Comparison of ENCODE assay signal across 30 mouse cellular contexts in the genomic region with DNA sequence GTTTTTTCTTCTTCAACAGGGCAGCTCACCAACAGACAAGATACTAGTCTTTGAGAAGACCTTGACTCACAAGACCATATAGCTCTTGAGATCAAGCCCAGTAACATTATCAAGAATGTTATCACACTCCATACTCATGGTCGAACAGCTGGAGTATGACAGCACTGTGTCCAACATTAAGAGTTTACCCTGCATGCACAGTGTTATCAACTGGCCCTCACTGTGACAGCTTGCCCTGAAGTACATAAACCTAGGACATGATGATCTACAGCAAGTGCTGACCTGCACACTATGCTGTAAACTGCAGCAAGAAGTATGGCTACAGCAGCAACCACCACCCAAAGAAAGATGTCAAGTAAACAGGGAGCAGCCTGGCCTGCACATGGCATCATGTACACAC. TPM values are rescaled to one million over a fixed set of nuclear protein-coding genes. Genes with fewer than 3 reads are reported as not detected.
DNase-seq lines count a peak whose midpoint lies in the region; ATAC-seq and TF ChIP-seq lines count a peak whose summit lies in the region.
"Had no signal": no experiment of that assay in that cellular context is flagged by ENCODE, and none has a peak within 500 bp of the region (broad histone marks: within the 10 kb centered on the region; RNA-seq: fewer than 3 reads in every experiment).

No protein-coding gene starts in this region.

- TF ChIP-seq RAD21 in MEL (IDR thresholded peaks at IDR 0.05; ENCODE audit: low read depth, low read length), result no peak

- H3K36me3 ChIP-seq in kidney, embryonic 14.5 days (ENCODE audit: control insufficient read depth, insufficient read depth, low read length), result 0 out of 2 replicates have a peak, but pooled peaks cover 3% of the 10 kb centered on the region
- peaks cover 0 to 2% of the 10 kb centered on the region in 2 experiments; a peak in 2 of 4 replicates for H3K36me3 ChIP-seq in MEL (ENCODE audit: control insufficient read depth in 1 of 2, insufficient read depth in 2 of 2, low read length in 2 of 2)
- 0 out of 2 replicates have a peak, but pooled peaks cover 9% of the 10 kb centered on the region for H3K36me3 ChIP-seq in liver, embryonic 15.5 days (replicated peaks)
- H3K36me3 ChIP-seq: neural tube, embryonic 13.5 days; stomach, embryonic 15.5 days had no signal

- no peaks in the 10 kb centered on the region for H3K9me3 ChIP-seq in kidney, embryonic 14.5 days (ENCODE audit: control insufficient read depth, low read length)
- no peaks in the 10 kb centered on the region for H3K9me3 ChIP-seq in MEL (replicated peaks; ENCODE audit: insufficient read depth, low read length)
- H3K9me3 ChIP-seq in liver, embryonic 15.5 days (replicated peaks), result no peaks in the 10 kb centered on the region
- H3K9me3 ChIP-seq: forebrain, embryonic 13.5 days; hindbrain, embryonic 13.5 days; kidney, embryonic 15.5 days; stomach, embryonic 15.5 days had no signal

- H3K4me2 ChIP-seq in kidney, embryonic 14.5 days (replicated peaks; ENCODE audit: low read depth, low read length), result no peak overlapping the region
- H3K4me2 ChIP-seq in liver, embryonic 15.5 days, result no peak overlapping the region
- H3K4me2 ChIP-seq: forebrain, embryonic 13.5 days; hindbrain, embryonic 13.5 days; kidney, embryonic 15.5 days; midbrain, embryonic 11.5 days; neural tube, embryonic 13.5 days; stomach, embryonic 15.5 days had no signal

- no peak for TF ChIP-seq EP300 in MEL (IDR thresholded peaks at IDR 0.05; ENCODE audit: low read depth in 1 of 2, low read length in 2 of 2)

- 0 out of 2 replicates have a peak, but pooled peaks have one; percentile 39 for ATAC-seq in kidney, embryonic 14.5 days (ENCODE audit: low FRiP score, low TSS enrichment)
- ATAC-seq in liver, embryonic 15.5 days (ENCODE audit: insufficient read depth), result peak; percentile 63; the same call in 1 of the 2 replicates
- ATAC-seq: activated CD4-positive, CD25-positive, alpha-beta regulatory T cell, adult 4 months; forebrain, embryonic 13.5 days; intestine, postnatal 0 days; lung, postnatal 0 days had no signal

- no peak overlapping the region for H3K27ac ChIP-seq in kidney, embryonic 14.5 days (ENCODE audit: low read depth, low read length)
- no peak overlapping the region for H3K27ac ChIP-seq in MEL (ENCODE audit: control insufficient read depth, low read depth, low read length)
- H3K27ac ChIP-seq in liver, embryonic 15.5 days (replicated peaks), result no peak overlapping the region
- H3K27ac ChIP-seq: forebrain, embryonic 13.5 days; hindbrain, embryonic 13.5 days; kidney, embryonic 15.5 days; neural tube, embryonic 13.5 days; stomach, embryonic 15.5 days had no signal

- no peak for DNase-seq in kidney, postnatal 10 days
- no peak for DNase-seq in MEL (ENCODE audit: low read depth, low spot score)
- peak; percentile 20 for DNase-seq in c-Kit-positive CD71-positive TER-119-negative erythroid progenitor cells, embryonic 14.5 days (ENCODE audit: low read depth)
- DNase-seq in ovary, adult 18-20 months (ENCODE audit: low spot score), result no peak
- DNase-seq in cerebellum, postnatal 14 days, result no peak
- no peak for DNase-seq in frontal cortex, postnatal 10 days (ENCODE audit: low spot score in 2 of 2)
- DNase-seq: adrenal gland, adult 2 months; adrenal gland, postnatal 36 days; B cell, adult 2 months; cerebellum, adult 8-10 months; cerebellum, postnatal 36 days; gastrocnemius, postnatal 14 days; heart, postnatal 36 days; kidney, postnatal 4 days; lung, adult 18-20 months; lung, postnatal 4 days; retina, postnatal 1 day; right cerebral cortex, postnatal 25 days had no signal

- no peak overlapping the region for H3K4me3 ChIP-seq in kidney, embryonic 14.5 days (ENCODE audit: low read length)
- H3K4me3 ChIP-seq in MEL (ENCODE audit: control insufficient read depth in 1 of 2, insufficient read depth in 1 of 2, low read depth in 2 of 2, low read length in 2 of 2), result no peak overlapping the region
- no peak overlapping the region for H3K4me3 ChIP-seq in liver, embryonic 15.5 days (replicated peaks)
- H3K4me3 ChIP-seq: forebrain, embryonic 13.5 days; hindbrain, embryonic 13.5 days; kidney, embryonic 15.5 days; myocyte; neural tube, embryonic 13.5 days; stomach, embryonic 15.5 days had no signal

- TF ChIP-seq POLR2A in MEL (IDR thresholded peaks at IDR 0.05; ENCODE audit: control insufficient read depth in 1 of 2, insufficient read depth in 1 of 2, low read depth in 1 of 2, low read length in 2 of 2, poor library complexity in 1 of 2), result no peak

- no peak for TF ChIP-seq CTCF in MEL (IDR thresholded peaks at IDR 0.05 in 2 of 3, conservative IDR thresholded peaks at IDR 0.05 in 1 of 3; ENCODE audit: control insufficient read depth in 1 of 3, insufficient read depth in 1 of 3, low read depth in 2 of 3, low read length in 3 of 3, poor library complexity in 1 of 3, severe bottlenecking in 1 of 3)

- no peak overlapping the region for H3K9ac ChIP-seq in kidney, embryonic 14.5 days (ENCODE audit: low read depth, low read length)
- H3K9ac ChIP-seq in MEL (ENCODE audit: control insufficient read depth, low read depth, low read length, poor library complexity, severe bottlenecking), result no peak overlapping the region
- no peak overlapping the region for H3K9ac ChIP-seq in liver, embryonic 15.5 days
- H3K9ac ChIP-seq: forebrain, embryonic 13.5 days; hindbrain, embryonic 13.5 days; kidney, embryonic 15.5 days; neural tube, embryonic 13.5 days; stomach, embryonic 15.5 days had no signal

- H3K4me1 ChIP-seq in kidney, embryonic 14.5 days (ENCODE audit: control insufficient read depth, insufficient read depth, low read length), result no peaks in the 10 kb centered on the region
- peaks cover 3 to 7% of the 10 kb centered on the region in 2 experiments; a peak in 3 of 4 replicates for H3K4me1 ChIP-seq in MEL (ENCODE audit: control insufficient read depth in 1 of 2, insufficient read depth in 2 of 2, low read length in 2 of 2)
- peaks cover 31% of the 10 kb centered on the region for H3K4me1 ChIP-seq in liver, embryonic 15.5 days (replicated peaks)
- H3K4me1 ChIP-seq: stomach, embryonic 15.5 days had no signal

- peaks cover 41% of the 10 kb centered on the region for H3K79me2 ChIP-seq in MEL (ENCODE audit: control insufficient read depth, insufficient read depth, low read length, poor library complexity)

- WGBS in kidney, embryonic 14.5 days, result 89% methylated on average over 1 of the region's 1 CpGs
- 27% methylated on average over 1 of the region's 1 CpGs for WGBS in liver, embryonic 15.5 days (ENCODE audit: insufficient replicate concordance)

- H3K27me3 ChIP-seq in kidney, embryonic 14.5 days (ENCODE audit: control insufficient read depth, insufficient read depth, low read length), result no peaks in the 10 kb centered on the region
- no peaks in the 10 kb centered on the region for H3K27me3 ChIP-seq in MEL (ENCODE audit: control insufficient read depth in 1 of 2, insufficient read depth in 2 of 2, low read length in 2 of 2)
- H3K27me3 ChIP-seq in liver, embryonic 15.5 days, result no peaks in the 10 kb centered on the region
- H3K27me3 ChIP-seq: forebrain, embryonic 13.5 days; hindbrain, embryonic 13.5 days; kidney, embryonic 15.5 days; neural tube, embryonic 13.5 days; stomach, embryonic 15.5 days had no signal

TF ChIP-seq in MEL, 35 proteins besides CTCF, POLR2A, EP300 and RAD21:
- TF ChIP-seq ETS1 (IDR thresholded peaks at IDR 0.05; ENCODE audit: low read depth, low read length) (peak; percentile 67), HCFC1 (IDR thresholded peaks at IDR 0.05; ENCODE audit: low read depth, low read length) (no peak)

RNA-seq across cellular contexts. Expression of a gene that starts 13.7 kb away (rescaled TPM):
- 39.2 and 49.1 TPM in 2 replicates for polyA plus RNA-seq in kidney, embryonic 14.5 days (2014; fragmentation: Nextera tagmentation; extraction: Ambion mirVana)
- total RNA-seq in MEL (2012; rRNA removed), result 31.9 and 41.0 TPM in 2 replicates
- 10 to 100 TPM in 1 of 2 experiments, not detected in 1; 69.8 TPM for polyA plus RNA-seq in MEL (2012; ENCODE audit: insufficient read depth in 1 of 2, insufficient read length in 2 of 2, low read depth in 1 of 2, low replicate concordance in 2 of 2, missing spikeins in 1 of 2)
- polyA plus RNA-seq in liver, embryonic 15.5 days (2015; fragmentation: Nextera tagmentation; extraction: Ambion mirVana), result 19.0 and 19.8 TPM in 2 replicates

RNA-seq across cellular contexts. Expression of a gene that starts 41.6 kb away (rescaled TPM):
- 19.7 and 26.0 TPM in 2 replicates for polyA plus RNA-seq in kidney, embryonic 14.5 days (2014; fragmentation: Nextera tagmentation; extraction: Ambion mirVana)
- total RNA-seq in MEL (2012; rRNA removed), result 6.0 and 6.3 TPM in 2 replicates
- polyA plus RNA-seq in MEL (2012; ENCODE audit: insufficient read depth in 1 of 2, insufficient read length in 2 of 2, low read depth in 1 of 2, low replicate concordance in 2 of 2, missing spikeins in 1 of 2), result 1 to 10 TPM in 1 of 2 experiments, not detected in 1; 6.5 TPM
- 16.3 and 16.5 TPM in 2 replicates for polyA plus RNA-seq in liver, embryonic 15.5 days (2015; fragmentation: Nextera tagmentation; extraction: Ambion mirVana)
